Mouse (Mus musculus) 3134 (cell line): Measurements from ENCODE around the gene Spon1.

Experiments used
- DNase-seq: peaks from one replicate; pipeline ENCODE4 v3.0.0-alpha.2; 2011; ENCODE audit warnings: low spot score; ENCODE audit not compliant: insufficient read length; ENCODE audit errors: extremely low read depth

The Spon1 gene

GRCm38 (mm10) chr7:114043929-114044549, 278.2 kb downstream of the Spon1 start:
- DNase-seq, result no peak

GRCm38 (mm10) chr7:114045814-114046213, 280.0 kb downstream of the Spon1 start:
- DNase-seq, result no peak

GRCm38 (mm10) chr7:114053720-114054119, 287.9 kb downstream of the Spon1 start:
- no peak for DNase-seq

GRCm38 (mm10) chr7:114058166-114058565, 292.4 kb downstream of the Spon1 start:
- no peak for DNase-seq

GRCm38 (mm10) chr7:114058927-114059441, 293.2 kb downstream of the Spon1 start:
- no peak for DNase-seq

- DNase-seq, result peak; percentile 28
These were observed 294.6 kb downstream of the Spon1 start for GRCm38 (mm10) chr7:114060445-114060844.

GRCm38 (mm10) chr7:114062451-114062850, 296.7 kb downstream of the Spon1 start:
- DNase-seq, result no peak

- no peak for DNase-seq
These were observed 297.7 kb downstream of the Spon1 start for GRCm38 (mm10) chr7:114063534-114063933.

GRCm38 (mm10) chr7:114063966-114064365, 298.2 kb downstream of the Spon1 start:
- no peak for DNase-seq

GRCm38 (mm10) chr7:114065407-114066185, 299.8 kb downstream of the Spon1 start:
- DNase-seq, result no peak

GRCm38 (mm10) chr7:114066529-114067178, 300.9 kb downstream of the Spon1 start:
- DNase-seq, result peak; percentile 60

- DNase-seq, result peak; percentile 13
These were observed 303.2 kb downstream of the Spon1 start for GRCm38 (mm10) chr7:114068956-114069533.

- no peak for DNase-seq
These were observed 304.1 kb downstream of the Spon1 start for GRCm38 (mm10) chr7:114069726-114070457.

- peak; percentile 32 for DNase-seq
These were observed 304.7 kb downstream of the Spon1 start for GRCm38 (mm10) chr7:114070458-114070840.

GRCm38 (mm10) chr7:114071395-114071794, 305.6 kb downstream of the Spon1 start:
- no peak for DNase-seq

- peak; percentile 34 for DNase-seq
These were observed 306.2 kb downstream of the Spon1 start for GRCm38 (mm10) chr7:114071851-114072616.

GRCm38 (mm10) chr7:114074133-114074532, 308.3 kb downstream of the Spon1 start:
- no peak for DNase-seq

GRCm38 (mm10) chr7:114074595-114074994, 308.8 kb downstream of the Spon1 start:
- DNase-seq, result no peak

GRCm38 (mm10) chr7:114079343-114079742, 313.5 kb downstream of the Spon1 start:
- DNase-seq, result peak; percentile 30

GRCm38 (mm10) chr7:114080250-114080649, 314.5 kb downstream of the Spon1 start:
- no peak for DNase-seq
